Comparison of ENCODE assay signal across 8 mouse cellular contexts in genomic region chr5:142387716-142388115, GRCm38 (mm10). TPM values are rescaled to one million over a fixed set of nuclear protein-coding genes. Genes with fewer than 3 reads are reported as not detected.
DNase-seq lines count a peak whose midpoint lies in the region; ATAC-seq and TF ChIP-seq lines count a peak whose summit lies in the region.

No protein-coding gene starts in this region.

- H3K4me1 ChIP-seq in embryonic facial prominence, embryonic 11.5 days (ENCODE audit: control insufficient read depth, insufficient read depth, low read length): peaks cover 15% of the 10 kb centered on the region
- H3K4me1 ChIP-seq in megakaryocyte, embryonic 14.5 days: peaks cover 81% of the 10 kb centered on the region

- intact Hi-C loops in gastrocnemius, adult 2 months (cut with DNase I): no loop called here
- intact Hi-C loops in gastrocnemius, postnatal 36 days (cut with DNase I): no loop called here

- peak; percentile 32; the same call in 1 of the 2 replicates for TF ChIP-seq CTCF in gastrocnemius, adult 2 months (IDR thresholded peaks at IDR 0.05)

- H3K4me2 ChIP-seq in embryonic facial prominence, embryonic 11.5 days (ENCODE audit: low read depth, low read length): no peak overlapping the region

- DNase-seq in gastrocnemius, adult 2 months: no peak
- no peak for DNase-seq in gastrocnemius, postnatal 36 days
- DNase-seq in 416B (ENCODE audit: low read depth): peak; percentile 63
- DNase-seq in embryonic facial prominence, embryonic 11.5 days (ENCODE audit: low spot score): peak; percentile 59
- DNase-seq in right cerebral cortex, postnatal 36 days (ENCODE audit: low spot score in 2 of 2): no peak
- DNase-seq in layer of hippocampus, adult 8-10 months (ENCODE audit: low spot score in 2 of 2): no peak
- DNase-seq in right cerebral cortex, postnatal 14 days: no peak

- no peaks in the 10 kb centered on the region for H3K36me3 ChIP-seq in embryonic facial prominence, embryonic 11.5 days (replicated peaks; ENCODE audit: control insufficient read depth, insufficient read depth, low read depth, low read length)
- no peaks in the 10 kb centered on the region for H3K36me3 ChIP-seq in megakaryocyte, embryonic 14.5 days (replicated peaks; ENCODE audit: low read length)

- no peaks in the 10 kb centered on the region for H3K9me3 ChIP-seq in embryonic facial prominence, embryonic 11.5 days (replicated peaks; ENCODE audit: control insufficient read depth, low read length)
- no peaks in the 10 kb centered on the region for H3K9me3 ChIP-seq in megakaryocyte, embryonic 14.5 days

- H3K9ac ChIP-seq in embryonic facial prominence, embryonic 11.5 days (replicated peaks; ENCODE audit: low read length): no peak overlapping the region

- H3K4me3 ChIP-seq in gastrocnemius, adult 2 months: no peak overlapping the region
- no peak overlapping the region for H3K4me3 ChIP-seq in embryonic facial prominence, embryonic 11.5 days (ENCODE audit: low read depth, low read length)
- H3K4me3 ChIP-seq in megakaryocyte, embryonic 14.5 days (replicated peaks): peak overlapping the region; percentile 28

- WGBS in embryonic facial prominence, embryonic 11.5 days: 73% methylated on average over 4 of the region's 4 CpGs

- H3K27me3 ChIP-seq in embryonic facial prominence, embryonic 11.5 days (ENCODE audit: control insufficient read depth, insufficient read depth, low read length): no peaks in the 10 kb centered on the region
- H3K27me3 ChIP-seq in megakaryocyte, embryonic 14.5 days (replicated peaks): no peaks in the 10 kb centered on the region

- ATAC-seq in embryonic facial prominence, embryonic 11.5 days (replicated peaks; ENCODE audit: insufficient number of reproducible peaks, low FRiP score, low TSS enrichment, low read depth): no peak

- H3K27ac ChIP-seq in gastrocnemius, adult 2 months: no peak overlapping the region
- peak overlapping the region; percentile 91; the same call in 1 of the 2 replicates for H3K27ac ChIP-seq in embryonic facial prominence, embryonic 11.5 days (replicated peaks; ENCODE audit: low read depth, low read length)

RNA-seq across cellular contexts. Expression of gene Foxk1, which starts 13.6 kb away (rescaled TPM):
- 10 to 100 TPM; 12.2 to 18.9 TPM for total RNA-seq in gastrocnemius, adult 2 months (2021)
- 10 to 100 TPM; 12.5 to 14.5 TPM for total RNA-seq in gastrocnemius, postnatal 36 days (2021)
- 2.9 and 3.4 TPM in 2 replicates for polyA plus RNA-seq in embryonic facial prominence, embryonic 11.5 days (2014; fragmentation: Nextera tagmentation; extraction: Ambion mirVana)
- 13.3 and 39.1 TPM in 2 replicates for polyA plus RNA-seq in megakaryocyte, embryonic 14.5 days (2012; ENCODE audit: insufficient read depth, low replicate concordance)
- total RNA-seq in layer of hippocampus, adult 8-10 months (2022): 10 to 100 TPM; 45.5 to 49.7 (median 48.7) TPM

Comparison
In these comparisons a context has a peak if more than half of its experiments do, and no peak if none do; other contexts are left out.
1. DNase-seq: peak in 416B (single experiment) and embryonic facial prominence, embryonic 11.5 days (single experiment); none in gastrocnemius, adult 2 months (single experiment), gastrocnemius, postnatal 36 days (0 of 2), right cerebral cortex, postnatal 36 days (0 of 2), layer of hippocampus, adult 8-10 months (0 of 2) and right cerebral cortex, postnatal 14 days (single experiment).